Mouse (Mus musculus) gastrocnemius, adult 18-20 months (tissue): ENCODE data around the gene Sall4. TPM values are rescaled to one million over a fixed set of nuclear protein-coding genes. Genes with fewer than 3 reads are reported as not detected.
"Not testable (repeated sequence)": the region's sequence is repeated elsewhere in the genome, so short reads cannot be mapped to it uniquely, and the experiment has no call there.

Experiments used
- DNase-seq: peaks from one replicate; pipeline ENCODE4 v3.0.0; 2021; ENCODE audit warnings: low spot score
- total RNA-seq, 2 experiments: library from RNA; stranded (reverse); gene quantifications; 2 replicates each; pipeline ENCODE4 v1.2.3; 2021

Gene Sall4
- total RNA-seq, 2 experiments from 2014 or later = 2.4 to 3.0 TPM

DNA sequence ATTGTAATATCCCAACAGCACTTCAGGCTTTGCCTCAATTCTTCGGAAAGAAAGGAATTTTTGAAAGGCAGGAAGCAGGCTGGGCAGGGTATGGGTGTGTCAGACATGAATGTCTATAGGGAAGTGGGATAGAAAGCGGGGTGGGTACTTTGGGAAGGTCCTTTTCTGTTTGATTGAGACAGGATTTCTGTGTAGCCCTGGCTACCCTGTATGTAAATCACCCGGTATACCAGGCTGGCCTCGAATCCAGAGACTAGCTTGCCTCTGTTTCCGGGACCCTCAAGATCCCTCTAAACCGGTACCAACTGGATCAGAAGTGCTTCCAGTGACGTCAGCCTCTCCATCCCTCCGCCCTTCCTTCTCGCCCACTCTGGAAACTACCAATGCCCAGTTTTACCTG lies 6.6 kb downstream of the Sall4 start:
- DNase-seq = no peak

DNA sequence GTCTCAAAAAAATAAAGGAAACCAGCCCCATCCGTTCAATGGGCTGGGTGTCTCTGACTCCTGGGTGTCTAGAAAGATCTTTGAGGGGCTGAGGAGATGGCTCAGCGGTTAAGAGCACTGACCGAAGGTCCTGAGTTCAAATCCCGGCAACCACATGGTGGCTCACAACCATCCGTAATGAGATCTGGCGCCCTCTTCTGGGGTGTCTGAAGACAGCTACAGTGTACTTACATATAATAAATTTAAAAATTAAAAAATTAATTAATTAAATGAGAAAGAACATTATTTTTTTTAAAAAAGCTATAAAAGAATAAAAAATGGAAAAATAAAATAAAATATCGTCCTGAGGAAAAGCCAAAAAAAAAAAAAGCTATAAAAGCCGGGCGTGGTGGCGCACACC lies 23.3 kb downstream of the Sall4 start:
- not testable (repeated sequence) for DNase-seq

DNA sequence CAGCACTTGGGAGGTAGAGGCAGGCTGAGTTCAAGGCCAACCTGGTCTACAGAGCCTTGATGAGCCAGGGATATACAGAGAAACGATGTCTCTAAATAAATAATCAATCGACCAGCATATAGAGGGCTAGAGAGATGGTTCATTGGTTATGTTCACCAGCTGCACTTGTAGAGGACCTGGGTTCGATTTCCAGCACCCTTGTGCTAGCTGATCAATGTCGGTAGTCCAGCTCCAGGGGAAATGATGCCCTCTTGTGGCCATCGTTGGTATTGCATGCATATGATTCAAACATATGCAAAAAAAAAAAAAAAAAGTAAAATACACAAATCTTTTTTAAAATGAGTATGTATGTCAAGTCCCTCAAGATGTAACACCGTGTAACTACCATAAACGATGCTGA lies 25.1 kb downstream of the Sall4 start:
- DNase-seq = peak; percentile 44

DNA sequence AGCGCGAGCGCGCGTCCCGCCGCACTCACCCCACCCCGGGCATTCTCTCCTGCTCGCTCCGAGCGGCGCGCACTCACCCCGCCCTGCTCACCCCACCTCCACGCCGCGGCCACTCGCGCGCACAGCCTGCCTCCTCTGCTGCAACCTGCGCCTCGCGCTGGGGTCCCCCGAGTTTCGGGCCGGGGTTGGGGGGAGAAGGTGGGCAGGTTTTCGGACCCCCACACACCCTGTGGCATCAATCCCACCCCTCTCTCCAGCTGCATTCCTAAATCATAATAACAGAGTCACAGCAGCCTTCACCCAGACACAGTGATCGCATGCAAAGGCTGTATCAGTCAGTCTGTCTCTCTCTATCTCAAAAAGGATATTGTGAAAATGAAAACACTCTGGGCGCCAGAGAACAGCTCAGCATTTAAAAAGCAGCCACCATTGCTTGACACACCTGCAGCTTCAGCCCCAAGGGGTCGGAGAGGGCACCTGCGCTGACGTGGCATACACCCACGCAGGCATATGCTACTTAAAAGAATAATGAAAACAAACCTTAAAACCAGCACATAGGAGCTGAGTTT lies 25.6 kb downstream of the Sall4 start, which contains the start of gene Atp9a:
TSS of gene Atp9a (minus strand) at position 351 of the 569 bp plus-strand sequence.
- no peak for DNase-seq

DNA sequence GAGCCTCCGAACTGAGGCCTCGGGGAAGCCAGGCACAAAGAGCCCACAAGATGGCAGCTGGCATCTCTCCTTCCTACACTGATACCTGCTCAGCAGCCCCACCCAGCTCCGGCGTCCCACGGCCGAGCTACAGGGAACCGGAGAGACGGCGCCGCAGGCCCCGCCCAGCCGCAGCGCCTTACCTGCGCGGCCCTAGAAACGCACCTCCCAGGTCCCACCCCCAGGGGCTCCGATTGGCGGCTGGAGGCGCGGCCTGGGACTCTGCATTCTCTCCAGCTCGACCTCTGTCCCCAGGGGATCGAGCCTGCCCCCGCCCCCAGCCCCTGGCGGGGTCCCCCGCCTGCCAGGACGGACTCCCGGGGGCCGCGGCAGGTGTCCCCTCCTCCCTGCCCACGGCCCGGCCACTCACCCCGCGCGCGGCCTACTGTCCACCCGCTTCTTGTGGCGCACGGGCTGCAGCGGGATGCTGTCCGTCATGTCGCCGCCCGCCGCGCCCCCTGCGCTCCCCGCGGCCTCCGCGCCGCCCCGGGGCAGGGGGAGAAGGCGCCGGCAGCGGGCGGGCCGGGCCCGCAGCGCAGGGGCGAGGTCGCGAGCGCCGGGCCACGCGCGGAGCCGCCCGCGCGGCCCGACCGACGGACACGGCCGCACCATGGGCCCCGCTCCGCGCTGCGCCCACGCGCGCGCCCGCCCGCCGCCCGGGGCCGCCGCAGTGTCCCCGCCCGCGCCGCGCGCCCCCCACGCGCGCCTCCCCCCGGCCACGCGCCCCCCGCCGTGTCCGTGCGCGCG lies 26.3 kb downstream of the Sall4 start:
- DNase-seq = no peak

DNA sequence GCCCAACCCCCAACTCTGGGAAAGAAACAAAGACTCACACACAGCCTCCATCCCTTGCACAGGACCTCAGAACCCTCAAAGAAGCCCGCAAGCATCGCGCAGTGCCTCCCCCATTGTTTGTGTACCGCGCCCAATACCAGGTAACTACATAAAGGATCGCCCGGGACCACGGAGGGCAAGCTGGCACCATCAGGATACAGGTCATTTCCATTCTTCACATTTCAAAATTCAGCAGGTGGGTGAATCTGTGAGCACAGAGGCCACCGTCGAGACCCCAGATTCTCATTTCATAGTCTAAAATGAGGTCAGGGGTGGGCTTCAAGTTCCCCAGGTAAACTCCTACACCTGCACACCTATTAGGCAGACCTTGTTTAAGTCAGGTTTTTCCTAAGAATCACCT lies 27.2 kb downstream of the Sall4 start:
- no peak for DNase-seq

DNA sequence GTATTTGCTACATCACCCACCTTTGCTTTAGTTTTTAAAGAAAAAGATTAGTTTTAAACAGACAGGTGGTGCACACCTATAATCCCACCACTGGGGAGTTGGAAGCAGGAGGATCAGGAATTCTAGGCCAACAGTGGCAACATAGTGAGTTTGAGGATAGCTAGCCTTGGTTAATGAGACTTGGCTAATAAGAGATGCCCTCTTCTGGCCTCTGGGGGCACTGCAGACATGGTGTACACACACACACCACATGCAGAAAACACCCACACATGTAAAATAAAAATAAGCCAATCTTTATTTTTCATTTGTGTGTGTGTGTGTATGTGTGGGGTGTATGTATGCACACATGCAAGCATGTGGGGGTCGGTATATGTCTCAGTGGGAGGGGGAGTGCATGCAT lies 28.9 kb downstream of the Sall4 start:
- no peak for DNase-seq

DNA sequence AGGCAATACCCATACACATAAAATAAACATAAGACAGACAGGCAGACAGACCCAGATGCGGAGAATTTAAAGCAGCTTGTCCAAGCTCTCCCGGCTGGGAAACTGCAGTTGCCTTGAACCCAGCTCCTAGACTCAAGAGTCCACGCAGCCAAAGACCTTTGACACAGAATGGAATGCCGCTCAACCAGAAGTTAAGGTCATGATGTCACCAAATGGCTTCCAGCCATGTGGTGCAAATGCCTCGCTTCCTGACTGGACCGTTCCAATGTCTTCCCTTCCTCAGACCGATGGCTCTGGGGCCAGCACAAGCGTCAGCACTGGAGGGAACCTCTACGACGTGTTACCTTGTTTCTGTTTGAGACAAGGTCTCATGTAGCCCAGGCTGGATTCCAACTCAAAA lies 29.9 kb downstream of the Sall4 start:
- DNase-seq = no peak

DNA sequence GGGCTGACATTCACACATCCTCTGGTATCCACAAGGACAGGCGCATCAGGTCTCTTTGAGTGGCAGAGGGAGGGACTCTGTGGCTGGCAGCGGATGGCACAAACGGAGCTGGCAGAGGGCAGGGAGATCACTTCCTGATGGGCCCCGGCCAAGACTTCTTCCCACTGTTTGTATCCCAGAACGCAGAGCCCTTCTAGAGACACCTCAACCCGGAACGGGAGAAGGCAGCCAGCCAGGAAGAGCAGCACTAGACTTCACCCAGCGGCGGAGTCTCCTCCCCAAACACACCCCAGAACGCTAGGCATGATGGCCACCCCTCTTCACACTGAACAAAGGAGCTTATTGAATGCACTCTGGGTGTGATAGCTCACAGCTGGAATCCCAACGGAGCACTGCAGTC lies 33.7 kb downstream of the Sall4 start:
- DNase-seq = no peak

DNA sequence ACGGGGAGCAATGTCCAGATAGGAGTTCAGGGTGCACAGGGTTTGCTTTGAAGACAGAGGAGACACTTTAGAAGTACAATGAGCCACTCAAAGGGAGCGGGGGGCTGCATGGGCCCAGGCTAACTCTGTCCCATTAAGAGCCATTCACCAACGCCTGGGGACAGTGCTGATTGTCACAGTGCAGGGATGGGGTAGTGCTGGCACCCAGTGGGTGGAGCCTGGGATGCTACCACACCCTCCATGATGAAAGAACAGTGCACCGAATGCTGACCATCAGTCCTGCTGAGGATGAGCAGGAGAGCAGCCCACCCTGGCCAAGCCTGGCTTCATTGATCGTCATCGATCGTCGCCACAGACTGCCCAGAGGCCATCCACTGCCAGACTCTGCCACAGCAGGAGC lies 36.5 kb downstream of the Sall4 start:
- DNase-seq = no peak

DNA sequence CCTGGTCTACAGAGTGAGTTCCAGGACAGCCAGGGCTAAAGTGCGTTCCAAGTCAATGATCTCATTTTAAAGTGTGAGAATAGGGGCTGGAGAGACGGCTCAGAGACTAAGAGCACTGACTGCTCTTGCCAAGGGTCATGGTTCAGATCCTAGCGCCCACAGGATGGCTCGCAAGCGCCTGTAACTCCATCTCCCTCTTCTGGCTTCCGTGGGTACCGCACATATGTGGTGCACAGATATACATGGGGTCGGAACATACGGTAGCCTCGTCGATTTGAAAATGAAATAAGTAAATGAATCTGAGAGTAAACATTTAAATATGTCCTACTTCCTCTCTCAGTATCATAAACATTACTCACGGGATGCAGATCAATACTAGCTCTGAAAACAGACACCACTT lies 38.0 kb downstream of the Sall4 start:
- no peak for DNase-seq

DNA sequence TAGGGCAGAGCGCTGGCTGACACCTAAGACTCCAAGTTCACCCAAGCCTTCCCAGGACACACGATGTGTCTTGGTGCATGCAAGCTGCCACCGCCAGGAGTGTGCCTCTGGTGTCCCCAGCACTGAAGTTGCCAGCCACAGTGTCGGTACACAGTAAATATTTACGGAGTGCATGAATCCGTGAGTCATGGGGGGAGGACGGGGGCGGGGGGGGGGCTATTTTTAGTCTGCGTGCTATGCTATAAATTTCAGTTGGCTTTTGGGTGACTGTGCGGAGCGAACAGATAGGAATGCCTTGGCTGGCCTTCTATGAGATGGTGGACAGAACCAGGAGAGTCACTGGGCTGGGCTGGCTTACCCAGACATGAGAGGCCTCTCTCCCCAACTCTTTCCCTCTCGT lies 39.7 kb downstream of the Sall4 start:
- peak; percentile 64 for DNase-seq

DNA sequence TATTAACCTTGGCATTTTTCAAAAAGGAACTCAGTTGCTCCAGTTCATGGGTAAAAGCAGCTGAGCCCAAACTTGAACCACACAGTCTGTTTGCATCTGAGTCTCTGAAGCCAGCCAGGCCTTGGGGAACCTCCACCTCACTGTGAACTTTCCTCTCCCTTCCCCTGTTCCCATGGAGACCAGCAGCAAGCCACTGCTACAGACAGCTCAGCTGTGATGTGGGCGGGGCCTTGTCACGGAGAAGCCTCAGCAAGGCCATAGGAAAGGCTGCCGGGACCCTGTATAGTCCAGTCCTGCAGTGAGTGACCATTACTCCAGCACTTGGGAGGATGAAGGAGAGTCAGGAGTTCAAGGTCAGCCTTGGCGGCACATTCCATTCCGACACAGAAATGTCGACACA lies 41.7 kb downstream of the Sall4 start:
- no peak for DNase-seq

DNA sequence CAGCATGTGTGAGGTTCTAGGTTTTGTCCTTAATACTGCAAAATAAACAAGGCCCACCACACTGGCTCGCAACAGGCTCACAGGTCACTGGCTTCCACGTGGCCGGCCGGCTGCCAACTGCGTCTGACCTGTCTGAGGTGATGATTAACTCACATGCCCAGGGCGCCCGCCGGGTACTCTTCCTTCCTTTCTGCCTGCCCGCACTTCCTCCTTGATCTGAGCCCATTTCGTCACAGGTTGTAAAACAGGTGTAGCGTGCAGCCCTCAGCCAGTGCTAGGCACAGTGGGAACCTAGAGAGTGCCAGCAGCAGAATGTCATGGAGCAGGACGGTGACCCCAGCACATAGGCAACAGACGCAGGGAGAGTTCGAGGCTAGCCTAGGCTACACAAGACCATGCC lies 46.4 kb downstream of the Sall4 start:
- DNase-seq = no peak

DNA sequence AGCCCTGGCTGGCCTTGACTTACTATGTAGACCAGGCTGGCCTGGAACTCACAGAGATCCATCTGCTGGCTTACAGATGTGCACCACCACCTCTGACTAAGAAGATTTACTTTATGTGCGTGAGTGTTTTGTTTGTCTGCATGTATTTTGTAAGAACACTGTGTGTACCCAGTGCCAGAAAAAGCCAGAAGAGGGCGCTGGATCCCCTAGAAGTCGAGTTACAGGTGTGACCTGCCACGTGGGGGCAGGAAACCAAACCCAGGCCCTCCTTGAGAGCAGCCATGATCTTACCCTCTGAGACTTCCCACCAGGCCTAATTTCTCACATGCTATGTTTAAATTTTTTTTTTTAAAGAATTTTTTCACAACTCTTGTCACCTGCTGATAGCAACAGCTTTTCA lies 48.0 kb downstream of the Sall4 start:
- no peak for DNase-seq

DNA sequence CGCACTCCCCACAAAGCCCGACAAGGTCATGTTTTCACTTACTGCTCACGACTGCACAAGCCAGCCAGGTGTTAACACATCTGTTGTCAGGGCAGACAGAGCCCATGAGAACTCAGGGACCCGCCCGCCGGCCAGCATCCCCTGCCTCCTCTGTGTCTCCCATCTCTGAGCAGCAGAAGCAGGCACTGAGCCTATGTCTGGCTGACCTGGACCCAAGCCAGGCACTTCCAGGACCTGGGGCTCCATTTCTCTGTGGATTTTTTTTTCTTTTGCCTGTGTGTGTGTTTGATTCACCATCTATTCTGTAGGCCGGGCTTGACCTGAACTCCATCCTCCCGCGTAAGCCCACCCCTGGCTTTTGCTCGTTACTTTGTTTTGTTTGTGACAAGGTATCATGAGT lies 49.0 kb downstream of the Sall4 start:
- no peak for DNase-seq

DNA sequence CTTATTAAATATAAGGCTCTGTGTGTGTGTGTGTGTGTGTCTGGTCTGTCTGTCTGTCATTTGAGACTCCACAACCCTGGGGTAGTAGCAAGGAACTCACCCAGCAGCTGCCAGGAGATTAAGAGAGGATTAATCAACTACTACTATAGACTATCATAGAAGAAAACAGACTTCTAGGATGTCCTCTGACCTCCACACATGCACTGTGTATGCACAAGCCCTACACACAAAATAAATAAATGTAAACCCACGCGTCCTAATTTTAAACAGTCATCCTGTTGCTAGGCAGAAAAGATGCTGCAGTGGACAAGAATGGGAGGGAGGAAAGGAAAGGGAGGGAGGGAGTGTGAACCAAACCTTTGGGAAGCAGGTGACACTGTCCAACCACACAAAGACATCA lies 49.5 kb downstream of the Sall4 start:
- DNase-seq = no peak

DNA sequence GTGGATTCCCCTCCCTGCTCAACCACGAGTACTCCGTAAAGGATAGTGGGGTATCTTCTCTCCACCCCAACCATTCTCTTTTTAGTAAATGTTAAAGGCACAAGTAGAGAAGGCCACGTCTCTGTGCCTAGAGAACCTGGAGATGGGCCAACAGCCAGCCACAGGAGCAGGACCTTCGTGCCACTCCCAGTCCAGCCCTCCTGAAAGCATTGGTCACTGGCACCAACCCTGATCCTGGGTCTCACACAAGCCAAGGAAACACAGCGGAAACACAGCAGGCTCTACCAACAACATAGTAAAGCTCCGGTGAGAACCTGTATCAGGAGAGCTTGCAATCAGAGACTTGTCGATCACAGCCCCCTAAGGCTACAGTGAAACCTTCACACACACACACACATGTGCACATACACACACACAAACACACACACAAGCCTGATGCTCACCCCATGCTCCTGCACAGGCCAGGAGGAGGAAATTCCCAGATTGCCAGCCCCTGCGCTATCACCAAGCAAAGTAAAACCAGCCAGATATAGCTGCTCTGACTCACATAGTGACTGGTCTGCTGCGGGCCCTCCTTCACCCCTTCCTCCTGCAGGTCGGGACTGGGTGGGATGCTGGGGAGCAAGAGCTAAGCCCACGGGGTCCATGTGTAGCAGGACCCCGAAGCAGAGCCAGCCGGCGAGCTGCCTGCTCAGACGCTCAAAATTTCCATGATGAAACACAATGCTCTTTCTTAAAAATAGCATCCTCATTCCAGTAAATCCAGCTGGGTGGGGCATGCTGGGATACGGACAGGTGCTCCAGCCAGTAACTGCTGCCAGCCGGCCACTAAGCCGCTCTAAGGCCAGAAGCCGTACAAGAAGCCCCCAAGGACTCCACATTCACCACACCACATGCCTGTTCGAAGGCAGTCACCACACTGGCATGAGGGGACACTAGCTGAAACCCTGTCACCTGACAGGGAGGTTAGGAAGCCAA lies 55.3 kb downstream of the Sall4 start:
- no peak for DNase-seq

DNA sequence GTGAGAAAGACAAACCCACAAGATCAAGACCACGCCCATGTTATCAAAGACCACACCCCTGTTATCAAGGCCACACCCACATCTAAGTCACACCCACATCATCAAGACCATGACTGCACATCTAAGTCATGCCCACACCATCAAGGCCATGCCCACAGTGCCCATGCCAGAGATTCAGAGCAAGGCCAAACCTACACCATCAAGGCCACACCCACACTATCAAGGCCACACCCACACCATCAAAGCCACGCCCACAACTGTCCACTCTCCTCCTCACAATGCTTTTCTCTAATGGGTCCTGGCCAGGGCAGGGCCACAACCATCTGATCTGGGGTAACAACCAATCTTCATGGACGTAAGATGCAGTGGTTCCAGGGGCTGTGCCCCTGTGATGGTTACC lies 56.8 kb downstream of the Sall4 start:
- no peak for DNase-seq

DNA sequence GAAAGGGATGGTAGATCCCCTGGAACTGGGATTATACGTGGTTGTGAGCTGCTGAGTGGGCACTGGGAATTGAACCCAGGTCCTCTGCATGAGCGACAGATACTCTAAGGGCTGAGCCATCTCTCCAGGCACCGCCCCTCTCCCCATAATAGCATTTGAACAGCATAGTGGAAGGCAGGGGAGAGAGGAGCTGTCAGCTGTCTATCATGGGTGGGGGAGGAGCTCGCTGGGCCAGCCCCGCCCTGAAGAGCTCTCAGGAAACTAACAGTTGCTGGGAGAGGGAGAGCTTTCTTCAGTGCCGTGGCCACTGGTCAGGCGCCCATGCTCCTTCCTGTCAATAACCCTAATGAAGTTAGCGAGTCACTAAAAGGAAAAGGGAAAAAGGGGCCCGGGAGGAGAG lies 60.0 kb downstream of the Sall4 start:
- DNase-seq = no peak

DNA sequence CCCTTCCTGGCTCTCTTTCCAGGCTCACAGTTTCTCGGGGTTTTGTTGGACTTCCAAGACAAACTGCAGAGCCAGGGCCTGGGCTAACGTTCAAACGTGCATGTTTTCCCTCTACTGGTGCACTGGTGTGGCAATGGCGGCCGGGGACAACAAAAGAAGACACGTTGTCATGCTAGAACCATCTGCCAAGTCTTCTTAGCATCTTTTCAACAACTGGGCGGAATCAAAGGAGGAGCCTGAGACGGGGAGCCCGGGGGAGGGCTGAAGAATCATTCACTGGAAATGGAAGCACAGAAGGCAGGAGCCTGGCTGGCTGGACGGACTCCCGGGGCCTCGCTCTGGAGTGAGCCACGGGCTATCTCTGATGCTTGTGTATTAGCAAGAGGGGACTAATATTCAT lies 65.5 kb downstream of the Sall4 start:
- no peak for DNase-seq
